ENCODE assay signal across 15 mouse cellular contexts in genomic region chr2:105796101-105796500, GRCm38 (mm10).
DNase-seq lines count a peak whose midpoint lies in the region; ATAC-seq and TF ChIP-seq lines count a peak whose summit lies in the region.
"Had no signal": no experiment of that assay in that cellular context is flagged by ENCODE, and none has a peak within 500 bp of the region (broad histone marks: within the 10 kb centered on the region; RNA-seq: fewer than 3 reads in every experiment).

No protein-coding gene starts in this region.

- no peak overlapping the region for H3K4me2 ChIP-seq in hindbrain, embryonic 14.5 days (replicated peaks)
- H3K4me2 ChIP-seq in midbrain, postnatal 0 days (ENCODE audit: low read depth, low read length, poor library complexity, severe bottlenecking), result no peak overlapping the region
- H3K4me2 ChIP-seq in midbrain, embryonic 15.5 days, result no peak overlapping the region
- no peak overlapping the region for H3K4me2 ChIP-seq in intestine, embryonic 16.5 days (ENCODE audit: low read depth, low read length)
- H3K4me2 ChIP-seq: forebrain, embryonic 15.5 days; kidney, embryonic 15.5 days had no signal

- no peaks in the 10 kb centered on the region for H3K9me3 ChIP-seq in hindbrain, embryonic 14.5 days (ENCODE audit: control insufficient read depth, low read length)
- no peaks in the 10 kb centered on the region for H3K9me3 ChIP-seq in hindbrain, embryonic 10.5 days
- H3K9me3 ChIP-seq in midbrain, postnatal 0 days (ENCODE audit: low read length), result no peaks in the 10 kb centered on the region
- H3K9me3 ChIP-seq in midbrain, embryonic 15.5 days, result no peaks in the 10 kb centered on the region
- H3K9me3 ChIP-seq in intestine, embryonic 16.5 days (ENCODE audit: control insufficient read depth, low read length), result no peaks in the 10 kb centered on the region
- H3K9me3 ChIP-seq: forebrain, embryonic 15.5 days; G1E; kidney, embryonic 15.5 days; megakaryocyte, embryonic 14.5 days had no signal

- TF ChIP-seq CTCF in midbrain, postnatal 0 days (IDR thresholded peaks at IDR 0.05), result no peak
- TF ChIP-seq CTCF in gastrocnemius, adult 2 months (IDR thresholded peaks at IDR 0.05), result no peak

- no peak overlapping the region for H3K27ac ChIP-seq in hindbrain, embryonic 14.5 days
- no peak overlapping the region for H3K27ac ChIP-seq in hindbrain, embryonic 10.5 days
- no peak overlapping the region for H3K27ac ChIP-seq in midbrain, postnatal 0 days (ENCODE audit: low read depth, low read length)
- no peak overlapping the region for H3K27ac ChIP-seq in midbrain, embryonic 15.5 days
- no peak overlapping the region for H3K27ac ChIP-seq in gastrocnemius, adult 2 months
- H3K27ac ChIP-seq in intestine, embryonic 16.5 days (ENCODE audit: low read length), result no peak overlapping the region
- H3K27ac ChIP-seq: forebrain, embryonic 15.5 days; kidney, embryonic 15.5 days had no signal

- H3K9ac ChIP-seq in hindbrain, embryonic 14.5 days, result no peak overlapping the region
- no peak overlapping the region for H3K9ac ChIP-seq in midbrain, postnatal 0 days (replicated peaks; ENCODE audit: low read length, poor library complexity, severe bottlenecking)
- no peak overlapping the region for H3K9ac ChIP-seq in midbrain, embryonic 15.5 days
- no peak overlapping the region for H3K9ac ChIP-seq in intestine, embryonic 16.5 days (ENCODE audit: low read depth, low read length)
- H3K9ac ChIP-seq: forebrain, embryonic 15.5 days; kidney, embryonic 15.5 days had no signal

- intact Hi-C loops in gastrocnemius, adult 2 months (cut with DNase I), result no loop called here

- H3K4me1 ChIP-seq in hindbrain, embryonic 14.5 days (replicated peaks; ENCODE audit: control insufficient read depth, insufficient read depth, low read length), result no peaks in the 10 kb centered on the region
- H3K4me1 ChIP-seq in hindbrain, embryonic 10.5 days (replicated peaks), result peaks cover 11% of the 10 kb centered on the region; the same call in 1 of the 2 replicates
- no peaks in the 10 kb centered on the region for H3K4me1 ChIP-seq in midbrain, postnatal 0 days (ENCODE audit: insufficient read depth, low read length)
- H3K4me1 ChIP-seq in midbrain, embryonic 15.5 days, result no peaks in the 10 kb centered on the region
- H3K4me1 ChIP-seq in intestine, embryonic 16.5 days (ENCODE audit: control insufficient read depth, insufficient read depth, low read length), result no peaks in the 10 kb centered on the region
- H3K4me1 ChIP-seq: kidney, embryonic 15.5 days; megakaryocyte, embryonic 14.5 days had no signal

- H3K27me3 ChIP-seq in hindbrain, embryonic 14.5 days (ENCODE audit: control insufficient read depth, insufficient read depth, low read length), result no peaks in the 10 kb centered on the region
- H3K27me3 ChIP-seq in hindbrain, embryonic 10.5 days (ENCODE audit: insufficient read depth, poor library complexity, severe bottlenecking), result no peaks in the 10 kb centered on the region
- peaks cover 4% of the 10 kb centered on the region; the same call in 1 of the 2 replicates for H3K27me3 ChIP-seq in midbrain, postnatal 0 days (ENCODE audit: insufficient read depth, low read length)
- H3K27me3 ChIP-seq in midbrain, embryonic 15.5 days (replicated peaks), result peaks cover 9% of the 10 kb centered on the region
- H3K27me3 ChIP-seq in intestine, embryonic 16.5 days (replicated peaks; ENCODE audit: control insufficient read depth, insufficient read depth, low read length), result no peaks in the 10 kb centered on the region
- H3K27me3 ChIP-seq: forebrain, embryonic 15.5 days; kidney, embryonic 15.5 days; megakaryocyte, embryonic 14.5 days had no signal

- no peak overlapping the region for H3K4me3 ChIP-seq in hindbrain, embryonic 14.5 days (replicated peaks; ENCODE audit: low read length)
- no peak overlapping the region for H3K4me3 ChIP-seq in hindbrain, embryonic 10.5 days
- H3K4me3 ChIP-seq in midbrain, postnatal 0 days (ENCODE audit: low read depth, low read length), result no peak overlapping the region
- H3K4me3 ChIP-seq in midbrain, embryonic 15.5 days, result no peak overlapping the region
- H3K4me3 ChIP-seq in gastrocnemius, adult 2 months, result no peak overlapping the region
- no peak overlapping the region for H3K4me3 ChIP-seq in intestine, embryonic 16.5 days (ENCODE audit: low read length)
- H3K4me3 ChIP-seq: forebrain, embryonic 15.5 days; kidney, embryonic 15.5 days; megakaryocyte, embryonic 14.5 days had no signal

- no peaks in the 10 kb centered on the region for H3K36me3 ChIP-seq in hindbrain, embryonic 14.5 days (replicated peaks; ENCODE audit: control insufficient read depth, insufficient read depth)
- no peaks in the 10 kb centered on the region for H3K36me3 ChIP-seq in hindbrain, embryonic 10.5 days
- no peaks in the 10 kb centered on the region for H3K36me3 ChIP-seq in midbrain, postnatal 0 days (ENCODE audit: insufficient read depth, low read length)
- no peaks in the 10 kb centered on the region for H3K36me3 ChIP-seq in midbrain, embryonic 15.5 days (replicated peaks)
- no peaks in the 10 kb centered on the region for H3K36me3 ChIP-seq in intestine, embryonic 16.5 days (ENCODE audit: control insufficient read depth, insufficient read depth, low read length)
- H3K36me3 ChIP-seq: forebrain, embryonic 15.5 days; kidney, embryonic 15.5 days had no signal

- no peak for DNase-seq in hindbrain, embryonic 14.5 days (ENCODE audit: low spot score)
- no peak for DNase-seq in hindbrain, embryonic 10.5 days (ENCODE audit: low spot score)
- peak; percentile 43 for DNase-seq in midbrain, postnatal 0 days (ENCODE audit: low spot score)
- peak; percentile 46 for DNase-seq in adipocyte (ENCODE audit: low spot score)
- no peak for DNase-seq in gastrocnemius, adult 2 months
- DNase-seq: cerebellum, postnatal 14 days; heart, adult 11 months; right cerebral cortex, adult 18-20 months; thymus, postnatal 4 days had no signal

- ATAC-seq in hindbrain, embryonic 14.5 days (ENCODE audit: low FRiP score), result peak; percentile 31; the same call in 1 of the 2 replicates
- no peak for ATAC-seq in midbrain, postnatal 0 days (ENCODE audit: low FRiP score)
- ATAC-seq in midbrain, embryonic 15.5 days (replicated peaks), result no peak
- ATAC-seq in intestine, embryonic 16.5 days, result no peak
- ATAC-seq: forebrain, embryonic 15.5 days had no signal

Comparison
In these comparisons a context has a peak if more than half of its experiments do, and no peak if none do; other contexts are left out.
1. DNase-seq: peak in midbrain, postnatal 0 days (single experiment) and adipocyte (single experiment); none in hindbrain, embryonic 14.5 days (single experiment), hindbrain, embryonic 10.5 days (single experiment) and gastrocnemius, adult 2 months (single experiment).